Mouse (Mus musculus): ENCODE measurements around the gene Mvb12b. TPM values are rescaled to one million over a fixed set of nuclear protein-coding genes. Genes with fewer than 3 reads are reported as not detected.

The Mvb12b gene
- polyA plus RNA-seq, 1 experiment from 2014 or later: 21.3 TPM

DNA sequence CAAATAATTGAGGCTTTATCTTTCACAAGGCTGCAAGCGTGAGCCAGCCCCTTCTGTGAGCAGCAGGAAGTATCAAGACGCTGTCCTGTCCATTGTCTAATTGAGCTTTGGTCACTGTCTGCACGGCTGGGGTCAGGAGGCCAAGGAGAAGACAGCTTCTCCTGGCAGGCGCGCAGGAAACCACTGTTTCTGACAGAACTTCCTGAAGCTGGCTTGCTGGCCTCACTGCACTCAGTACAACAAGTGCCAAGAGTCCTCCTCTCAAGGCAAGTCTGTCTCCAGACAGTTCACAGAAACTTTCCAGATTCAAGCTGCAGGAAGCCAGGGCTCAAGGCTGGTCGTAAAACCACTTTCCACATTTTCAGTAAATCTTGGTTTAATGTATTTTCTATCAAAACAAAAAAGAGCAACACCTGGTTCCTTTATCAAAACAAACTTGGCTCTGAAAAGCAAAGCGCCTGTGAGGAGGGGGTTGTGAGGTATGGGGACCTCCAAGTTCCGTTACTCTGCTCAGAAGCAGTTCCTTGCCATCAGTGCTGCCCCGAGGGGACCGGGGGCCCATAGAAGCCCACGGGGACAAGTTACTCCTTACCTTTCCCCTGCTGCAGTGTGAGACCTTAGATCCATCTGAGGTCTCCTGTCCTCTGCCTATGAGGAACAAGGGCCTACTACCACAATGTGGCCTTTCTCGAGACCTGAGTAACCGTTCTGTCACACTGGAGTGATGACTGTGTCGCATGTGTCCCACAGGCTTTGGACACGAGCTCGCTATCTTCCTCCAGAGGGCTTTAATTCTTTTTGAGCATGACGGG is 17.2 kb downstream of the Mvb12b start:
- Histone ChIP-seq H3K4me1 (peaks cover 67% of the 10 kb centered on the region), H3K4me3 (no peak overlapping the region), H3K4me2 (no peak overlapping the region), H3K9ac (no peak overlapping the region), H3K27ac (peak overlapping the region; percentile 68), H3K36me3 (peaks cover 31% of the 10 kb centered on the region), H3K9me3 (replicated peaks) (no peaks in the 10 kb centered on the region), H3K27me3 (replicated peaks) (no peaks in the 10 kb centered on the region)
- WGBS (ENCODE audit: insufficient replicate concordance): 30% methylated on average over 17 of the region's 17 CpGs
- ATAC-seq: peak; percentile 30; the same call in 1 of the 2 replicates

DNA sequence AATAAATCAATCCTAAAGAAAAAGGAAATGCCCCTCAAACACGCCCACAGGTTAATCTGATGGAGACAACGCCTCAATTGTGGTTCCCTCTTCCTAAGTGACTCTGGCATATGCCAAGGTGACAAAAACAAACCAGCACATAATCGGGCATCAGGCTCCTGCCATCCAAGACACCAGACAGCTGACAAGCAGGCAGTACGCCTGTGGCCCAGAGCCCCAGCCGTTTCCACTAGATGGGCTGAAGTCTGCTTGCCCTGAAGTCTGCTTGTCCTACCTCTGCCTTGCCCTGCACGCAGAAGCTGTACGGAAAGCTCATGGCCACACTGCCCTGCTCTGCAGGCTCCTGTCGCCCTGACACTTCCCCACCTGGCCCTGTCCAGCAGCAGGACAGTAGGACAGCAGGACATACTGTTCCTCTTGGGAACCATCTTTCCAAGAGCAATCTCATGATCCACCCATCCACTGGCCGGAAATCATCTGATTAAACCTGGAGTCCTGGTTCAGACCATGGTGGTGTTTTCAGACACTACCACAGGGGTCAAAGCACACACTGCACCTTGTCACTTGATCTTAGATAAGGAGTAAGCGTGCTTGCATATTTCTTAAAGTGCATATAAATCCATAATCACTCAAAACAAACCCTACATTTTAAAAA is 17.9 kb downstream of the Mvb12b start:
- Histone ChIP-seq H3K9me3 (replicated peaks) (no peaks in the 10 kb centered on the region), H3K9ac (no peak overlapping the region), H3K4me3 (no peak overlapping the region), H3K4me2 (peak overlapping the region; percentile 8; the same call in 1 of the 2 replicates), H3K4me1 (peaks cover 62% of the 10 kb centered on the region), H3K27me3 (replicated peaks) (no peaks in the 10 kb centered on the region), H3K27ac (peak overlapping the region; percentile 68), H3K36me3 (peaks cover 31% of the 10 kb centered on the region)
- 25% methylated on average over 10 of the region's 10 CpGs for WGBS (ENCODE audit: insufficient replicate concordance)
- 0 out of 2 replicates have a peak, but pooled peaks have one; percentile 28 for ATAC-seq

DNA sequence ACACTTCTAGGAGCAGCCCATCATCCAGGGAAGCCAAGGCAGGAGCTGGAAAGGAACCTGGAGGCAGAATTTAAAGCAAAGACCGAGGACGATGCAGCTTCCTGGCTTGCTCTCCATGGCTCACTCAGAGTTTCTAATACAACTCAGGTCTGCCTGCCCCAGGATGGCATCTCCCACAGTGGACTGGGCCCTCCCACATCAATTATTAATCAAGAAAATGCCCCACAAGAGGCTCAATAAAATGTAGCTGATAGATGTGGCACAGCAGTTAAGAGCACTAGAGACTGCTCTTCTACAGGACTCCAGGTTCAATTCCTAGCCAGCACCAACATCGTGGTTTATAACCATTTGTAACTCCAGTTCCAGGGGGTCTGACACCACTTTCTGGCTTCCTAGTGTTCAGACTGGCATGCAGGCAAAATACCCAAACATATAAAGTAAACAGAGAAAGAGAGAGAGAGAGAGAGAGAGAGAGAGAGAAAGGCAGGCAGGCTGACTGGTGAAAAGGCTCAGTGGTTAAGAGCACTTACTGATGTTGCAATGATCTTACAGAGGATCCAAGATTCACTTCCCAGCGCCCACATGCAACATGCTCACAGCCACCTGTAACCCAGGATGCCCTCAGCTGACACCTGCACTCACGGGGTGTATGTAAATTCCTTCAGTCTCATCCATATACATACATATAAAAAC is 18.6 kb downstream of the Mvb12b start:
- Histone ChIP-seq H3K9me3 (replicated peaks) (no peaks in the 10 kb centered on the region), H3K36me3 (peaks cover 25% of the 10 kb centered on the region), H3K4me1 (peaks cover 59% of the 10 kb centered on the region), H3K27me3 (replicated peaks) (no peaks in the 10 kb centered on the region), H3K4me3 (no peak overlapping the region), H3K4me2 (no peak overlapping the region), H3K27ac (peak overlapping the region; percentile 68), H3K9ac (no peak overlapping the region)
- ATAC-seq: no peak
- 34% methylated on average over 5 of the region's 5 CpGs for WGBS (ENCODE audit: insufficient replicate concordance)

DNA sequence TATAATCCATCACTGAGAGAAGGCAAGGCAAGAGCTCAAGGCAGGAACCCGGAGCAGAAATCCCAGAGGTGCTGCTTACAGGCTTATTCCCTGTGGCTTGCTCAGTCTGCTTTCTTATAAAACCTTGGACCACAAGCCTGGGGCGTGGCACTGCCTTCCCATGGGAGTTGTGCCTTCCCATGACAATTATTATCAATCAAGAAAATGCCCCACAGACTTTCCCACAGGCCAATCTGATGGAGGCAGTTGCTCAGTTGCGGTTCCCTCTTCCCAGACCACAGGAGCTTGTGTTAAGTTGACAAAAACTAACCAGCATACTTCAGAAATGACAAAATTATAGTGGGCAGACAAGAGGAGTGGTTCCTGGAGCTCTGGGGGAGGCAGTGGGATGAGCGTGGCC is 19.4 kb downstream of the Mvb12b start:
- no peak overlapping the region for H3K9ac ChIP-seq
- no peaks in the 10 kb centered on the region for H3K9me3 ChIP-seq (replicated peaks)
- no peak; the same call in 1 of the 2 replicates for ATAC-seq
- peaks cover 17% of the 10 kb centered on the region for H3K36me3 ChIP-seq
- WGBS (ENCODE audit: insufficient replicate concordance): 39% methylated on average over 4 of the region's 4 CpGs
- no peak overlapping the region for H3K4me2 ChIP-seq
- H3K27me3 ChIP-seq (replicated peaks): no peaks in the 10 kb centered on the region
- peaks cover 57% of the 10 kb centered on the region for H3K4me1 ChIP-seq
- peak overlapping the region; percentile 68 for H3K27ac ChIP-seq
- no peak overlapping the region for H3K4me3 ChIP-seq

DNA sequence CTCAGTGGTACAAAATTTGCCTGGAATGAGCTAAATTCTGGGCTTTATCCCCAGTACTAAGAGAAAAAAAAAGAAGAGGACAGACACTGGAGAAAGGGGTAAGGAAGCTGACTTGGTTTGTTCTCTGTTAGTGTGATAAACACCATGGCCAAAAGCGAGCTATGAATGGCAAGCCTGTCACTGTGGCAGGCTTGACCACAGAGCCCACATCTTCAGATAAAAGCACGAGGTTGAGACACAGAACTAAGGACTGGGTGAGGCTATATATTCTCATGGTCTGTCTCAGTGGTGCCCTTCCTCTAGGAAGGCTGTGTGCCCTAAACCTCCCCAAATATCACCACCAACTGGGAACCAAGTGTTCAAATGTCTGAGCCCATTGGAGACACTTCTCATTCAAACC is 31.0 kb downstream of the Mvb12b start:
- WGBS (ENCODE audit: insufficient replicate concordance): 9% methylated on average over 2 of the region's 2 CpGs
- no peak overlapping the region for H3K4me2 ChIP-seq
- no peak overlapping the region for H3K4me3 ChIP-seq
- H3K9me3 ChIP-seq (replicated peaks): no peaks in the 10 kb centered on the region
- no peaks in the 10 kb centered on the region for H3K27me3 ChIP-seq (replicated peaks)
- H3K36me3 ChIP-seq: no peaks in the 10 kb centered on the region
- peak overlapping the region; percentile 66 for H3K27ac ChIP-seq
- H3K9ac ChIP-seq: peak overlapping the region; percentile 38
- no peak for ATAC-seq
- H3K4me1 ChIP-seq: peaks cover 78% of the 10 kb centered on the region

DNA sequence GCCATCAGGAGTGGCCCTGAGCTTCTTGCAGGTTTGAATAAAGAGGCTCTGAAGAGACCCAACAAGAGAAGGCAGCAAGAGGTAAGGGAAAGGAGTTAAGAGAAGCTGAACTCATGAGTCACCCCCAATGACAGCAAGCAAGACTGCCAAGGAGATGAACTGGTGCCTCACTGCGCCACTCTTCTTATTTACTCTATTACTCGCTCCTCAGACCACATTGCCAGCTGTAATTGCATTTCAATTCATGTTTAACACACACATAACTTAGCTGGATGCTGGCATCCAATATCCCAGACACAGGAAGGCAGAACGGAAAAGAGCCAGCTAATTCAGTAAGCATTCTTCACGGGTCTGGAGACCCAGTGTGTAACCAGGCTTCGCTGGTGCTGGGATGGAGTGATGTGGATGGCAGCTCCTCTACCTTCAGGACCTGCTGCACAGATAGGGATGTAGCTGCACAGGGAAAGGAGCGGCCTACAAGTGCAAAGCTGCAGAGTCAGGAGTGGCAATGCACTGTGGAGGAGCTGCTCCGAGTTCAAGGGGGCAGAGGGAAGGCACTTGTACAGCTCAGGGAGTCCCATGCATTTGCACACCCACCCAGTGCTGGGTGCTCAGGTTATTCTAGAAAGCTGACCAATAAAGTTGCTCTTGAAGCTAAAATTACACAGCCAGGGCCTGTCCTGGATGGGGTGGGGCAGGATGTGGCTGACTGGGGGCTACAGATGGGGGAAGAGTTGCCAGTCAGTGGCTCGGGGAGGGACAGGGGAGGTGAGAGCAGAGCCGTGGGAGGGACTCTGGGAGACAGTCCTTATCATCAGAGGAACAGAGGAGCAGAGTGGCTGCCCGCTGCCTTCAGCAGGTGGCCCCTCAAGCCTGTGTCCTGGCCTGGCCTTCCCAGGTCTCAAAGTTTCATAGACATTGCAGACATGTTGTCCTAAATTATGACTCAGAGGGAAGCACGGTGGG is 34.5 kb downstream of the Mvb12b start:
- Histone ChIP-seq H3K36me3 (peaks cover 20% of the 10 kb centered on the region), H3K4me3 (peak overlapping the region; percentile 21; the same call in 1 of the 2 replicates), H3K9me3 (replicated peaks) (no peaks in the 10 kb centered on the region), H3K4me1 (peaks cover 99% of the 10 kb centered on the region), H3K4me2 (peak overlapping the region; percentile 62), H3K9ac (peak overlapping the region; percentile 56), H3K27me3 (replicated peaks) (no peaks in the 10 kb centered on the region), H3K27ac (peak overlapping the region; percentile 96)
- 34% methylated on average over 11 of the region's 11 CpGs for WGBS (ENCODE audit: insufficient replicate concordance)
- peak; percentile 96 for ATAC-seq

DNA sequence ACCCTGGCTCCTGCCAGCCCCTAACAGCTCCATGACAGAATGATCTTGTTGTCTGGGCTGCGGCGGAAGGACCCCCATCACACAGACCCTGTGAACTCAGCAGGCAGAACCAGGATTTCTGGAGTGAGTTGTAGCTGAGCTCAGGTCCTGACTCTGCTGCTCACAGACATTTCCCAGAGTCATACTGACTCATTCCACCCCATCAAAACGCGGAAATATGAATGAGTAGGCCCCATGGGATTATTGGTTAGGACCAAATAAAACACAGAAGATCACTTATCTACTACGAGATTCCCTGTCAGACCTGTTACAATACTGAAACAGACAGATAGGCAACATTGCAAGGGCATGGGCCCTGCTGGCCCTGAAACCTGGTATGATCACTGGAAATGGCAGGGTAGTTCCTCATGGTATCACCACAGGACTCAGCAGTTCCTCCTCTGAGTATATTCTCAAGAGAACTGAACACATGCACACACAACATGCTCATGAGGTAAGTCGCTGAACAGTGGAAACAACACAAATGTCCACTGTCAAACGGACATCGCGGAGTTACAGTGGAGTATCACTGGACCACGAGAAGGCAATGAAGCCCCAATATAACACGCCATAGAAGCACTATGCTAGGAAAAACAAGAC is 40.4 kb downstream of the Mvb12b start:
- Histone ChIP-seq H3K36me3 (peaks cover 28% of the 10 kb centered on the region), H3K27ac (peak overlapping the region; percentile 100), H3K4me2 (no peak overlapping the region), H3K9me3 (replicated peaks) (no peaks in the 10 kb centered on the region), H3K27me3 (replicated peaks) (no peaks in the 10 kb centered on the region), H3K9ac (peak overlapping the region; percentile 40; the same call in 1 of the 2 replicates), H3K4me1 (peaks cover 97% of the 10 kb centered on the region), H3K4me3 (no peak overlapping the region)
- WGBS (ENCODE audit: insufficient replicate concordance): 49% methylated on average over 11 of the region's 11 CpGs
- ATAC-seq: no peak

DNA sequence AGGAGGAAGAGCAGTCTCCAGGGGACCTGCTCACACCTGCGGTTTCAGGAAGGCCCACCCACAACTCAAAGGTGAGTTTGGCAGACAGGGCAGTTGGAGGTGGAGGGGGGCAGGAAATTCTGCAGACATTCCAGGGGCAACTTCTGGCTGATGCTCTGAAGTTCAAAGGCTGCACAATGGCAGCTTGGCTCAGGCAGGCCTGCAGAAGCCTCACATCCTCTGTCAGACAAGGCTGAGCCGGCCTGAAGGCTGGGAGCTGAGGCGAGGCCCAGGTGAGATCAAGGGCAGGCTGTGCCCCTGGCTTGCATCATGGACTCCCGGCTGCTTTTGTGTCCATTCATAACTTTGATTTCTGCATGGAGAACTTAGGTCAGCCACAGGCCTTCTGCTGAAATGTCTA is 41.1 kb downstream of the Mvb12b start:
- no peak overlapping the region for H3K4me3 ChIP-seq
- H3K36me3 ChIP-seq: peaks cover 28% of the 10 kb centered on the region
- H3K4me2 ChIP-seq: no peak overlapping the region
- peak overlapping the region; percentile 100 for H3K27ac ChIP-seq
- no peaks in the 10 kb centered on the region for H3K9me3 ChIP-seq (replicated peaks)
- peaks cover 97% of the 10 kb centered on the region for H3K4me1 ChIP-seq
- WGBS (ENCODE audit: insufficient replicate concordance): 68% methylated on average over 4 of the region's 4 CpGs
- no peaks in the 10 kb centered on the region for H3K27me3 ChIP-seq (replicated peaks)
- ATAC-seq: no peak
- H3K9ac ChIP-seq: peak overlapping the region; percentile 50

DNA sequence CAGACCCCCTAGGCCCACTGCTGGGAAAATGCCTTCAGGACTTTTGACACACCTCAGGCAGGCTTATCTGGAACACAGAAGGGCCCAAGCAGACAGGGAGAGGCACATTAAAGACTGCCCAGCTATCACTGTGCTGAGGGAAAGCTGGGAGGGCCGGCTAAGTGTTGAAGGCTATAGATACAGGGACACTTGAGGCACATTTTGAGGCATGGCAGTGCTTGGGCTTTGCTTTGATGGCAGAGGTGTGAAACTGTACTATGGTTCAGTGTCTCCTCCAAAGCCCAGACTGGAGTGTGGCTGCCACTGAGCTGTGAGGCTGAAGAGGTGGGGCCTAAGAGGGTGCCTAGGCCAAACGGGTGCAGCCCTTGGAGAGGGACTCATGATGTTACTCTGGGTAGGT is 44.1 kb downstream of the Mvb12b start:
- peak overlapping the region; percentile 75 for H3K9ac ChIP-seq
- peak overlapping the region; percentile 100 for H3K27ac ChIP-seq
- peaks cover 98% of the 10 kb centered on the region for H3K4me1 ChIP-seq
- peak; percentile 86 for ATAC-seq
- H3K36me3 ChIP-seq: peaks cover 9% of the 10 kb centered on the region; the same call in 1 of the 2 replicates
- H3K27me3 ChIP-seq (replicated peaks): no peaks in the 10 kb centered on the region
- no peaks in the 10 kb centered on the region for H3K9me3 ChIP-seq (replicated peaks)
- WGBS (ENCODE audit: insufficient replicate concordance): 11% methylated on average over 2 of the region's 2 CpGs
- peak overlapping the region; percentile 66 for H3K4me2 ChIP-seq
- peak overlapping the region; percentile 16; the same call in 1 of the 2 replicates for H3K4me3 ChIP-seq

DNA sequence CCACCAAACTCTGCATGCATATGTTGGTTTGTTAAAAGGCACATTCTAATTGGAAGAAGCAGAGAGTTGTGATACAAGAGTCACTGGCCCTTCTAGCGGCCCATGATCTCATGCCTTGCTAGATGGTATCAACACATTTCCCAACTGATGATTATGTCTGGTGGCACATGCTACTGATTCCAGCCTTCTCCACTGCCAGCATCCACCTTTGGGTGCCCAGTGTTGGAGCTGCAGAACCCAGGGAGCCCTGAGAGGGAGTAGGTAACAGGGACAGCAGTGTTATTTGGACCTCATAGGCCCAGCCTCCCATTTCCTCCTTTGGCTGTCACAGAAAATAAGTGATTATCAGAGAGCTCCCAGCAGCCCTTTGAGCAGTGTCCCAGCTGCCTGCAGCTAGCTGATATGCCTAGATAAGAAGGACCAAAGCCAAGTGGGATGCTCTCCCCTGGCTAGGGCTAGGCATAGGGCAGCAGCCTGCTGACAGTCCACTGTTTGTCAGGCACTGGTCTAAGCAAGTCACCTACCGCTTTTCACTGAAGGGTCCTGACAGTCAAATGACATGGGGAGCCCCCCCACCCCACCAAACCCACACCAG is 44.7 kb downstream of the Mvb12b start:
- Histone ChIP-seq H3K36me3 (peaks cover 10% of the 10 kb centered on the region; the same call in 1 of the 2 replicates), H3K9me3 (replicated peaks) (no peaks in the 10 kb centered on the region), H3K4me2 (peak overlapping the region; percentile 66), H3K4me3 (peak overlapping the region; percentile 16; the same call in 1 of the 2 replicates), H3K9ac (peak overlapping the region; percentile 75), H3K27ac (peak overlapping the region; percentile 100), H3K4me1 (peaks cover 98% of the 10 kb centered on the region), H3K27me3 (replicated peaks) (no peaks in the 10 kb centered on the region)
- ATAC-seq: peak; percentile 98
- 10% methylated on average over 2 of the region's 2 CpGs for WGBS (ENCODE audit: insufficient replicate concordance)
